Mouse (Mus musculus) heart, postnatal 0 days (tissue): ENCODE measurements around the gene Rhd. TPM values are rescaled to one million over a fixed set of nuclear protein-coding genes. Genes with fewer than 3 reads are reported as not detected.

ENCODE experiments used
- ATAC-seq: fragments of 200-750 bp; cut with Nextera tagmentation; 2 replicates; pipeline ENCODE4 v1.8.0; 2017; ENCODE audit warnings: low read depth, moderate number of reproducible peaks, moderate library complexity; ENCODE audit not compliant: insufficient read depth
- DNase-seq: peaks from one replicate; pipeline ENCODE4 v3.0.0-alpha.2; 2016; ENCODE audit warnings: low spot score
- H3K27ac ChIP-seq: fragments of 300-500 bp; sonication (generic); 2 replicates; pipeline ENCODE4 v1.5.1; 2014; ENCODE audit warnings: low read depth, mild to moderate bottlenecking
- H3K27me3 ChIP-seq: fragments of 300-500 bp; sonication (generic); 2 replicates; pipeline ENCODE4 v1.6.1; 2014; ENCODE audit warnings: low read length, mixed read lengths; ENCODE audit not compliant: control insufficient read depth, insufficient read depth
- H3K36me3 ChIP-seq: fragments of 300-500 bp; sonication (generic); replicated peaks from 2 replicates; pipeline ENCODE4 v1.6.1; 2014; ENCODE audit warnings: low read length, mixed read lengths; ENCODE audit not compliant: control insufficient read depth, insufficient read depth
- H3K4me1 ChIP-seq: fragments of 300-500 bp; sonication (generic); 2 replicates; pipeline ENCODE4 v1.6.1; 2014; ENCODE audit warnings: antibody characterized with exemption; ENCODE audit not compliant: control insufficient read depth, insufficient read depth
- H3K4me2 ChIP-seq: fragments of 300-500 bp; sonication (generic); 2 replicates; pipeline ENCODE4 v1.6.1; 2014; ENCODE audit warnings: low read depth, mild to moderate bottlenecking, low read length, moderate library complexity
- H3K4me3 ChIP-seq: fragments of 300-500 bp; sonication (generic); 2 replicates; pipeline ENCODE4 v1.5.1; 2014; ENCODE audit warnings: low read depth, low read length
- H3K9ac ChIP-seq: fragments of 300-500 bp; sonication (generic); replicated peaks from 2 replicates; pipeline ENCODE4 v1.6.1; 2014; ENCODE audit warnings: low read depth, low read length, mixed read lengths
- H3K9me3 ChIP-seq: fragments of 300-500 bp; sonication (generic); replicated peaks from 2 replicates; pipeline ENCODE4 v1.6.1; 2016; ENCODE audit warnings: low read length; ENCODE audit not compliant: control insufficient read depth
- CTCF ChIP-seq: IDR thresholded peaks from 2 replicates; pipeline ENCODE4 v1.5.1; 2016; ENCODE audit warnings: antibody characterized with exemption, control low read depth, low read depth
- EP300 ChIP-seq: IDR thresholded peaks from 2 replicates; pipeline ENCODE4 v1.6.1; 2016; ENCODE audit warnings: antibody characterized with exemption, low read depth
- WGBS: fragments of 180-500 bp; shearing (Covaris S2); extraction: QIAGEN DNeasy Blood & Tissue Kit; methylation state at CpG from one replicate; pipeline ENCODE4 v1.1.7; 2014; 5-methylcytosine and 5-hydroxymethylcytosine counted together
- polyA plus RNA-seq: library from polyadenylated mRNA; unstranded; fragments of >200 nt; fragmentation: Nextera tagmentation; extraction: Ambion mirVana; gene quantifications from 2 replicates; pipeline ENCODE4 v1.2.1, GENCODE M21; 2015
- total RNA-seq: library from RNA; depleted of rRNA; stranded (reverse); fragments of >200 nt; gene quantifications from 2 replicates; pipeline ENCODE4 v1.2.3, GENCODE M21; 2014; ENCODE audit warnings: low replicate concordance

Gene Rhd
- total and polyA plus RNA-seq, 2 experiments from 2014 or later: 7.7 to 10.3 TPM

GRCm38 (mm10) chr4:134867213-134867612, 2.9 kb downstream of the Rhd start:
- TF ChIP-seq EP300 (no peak), CTCF (no peak)

GRCm38 (mm10) chr4:134867661-134868060, 3.3 kb downstream of the Rhd start:
- 85% methylated on average over 8 of the region's 8 CpGs for WGBS
- Histone ChIP-seq H3K27ac (no peak overlapping the region), H3K4me3 (no peak overlapping the region), H3K27me3 (peaks cover 8% of the 10 kb centered on the region), H3K4me1 (peaks cover 9% of the 10 kb centered on the region; the same call in 1 of the 2 replicates), H3K4me2 (no peak overlapping the region), H3K9me3 (no peaks in the 10 kb centered on the region), H3K9ac (no peak overlapping the region), H3K36me3 (no peaks in the 10 kb centered on the region)
- DNase-seq (no peak), ATAC-seq (no peak)
- TF ChIP-seq CTCF: no peak
- no peak for TF ChIP-seq EP300

More at GRCm38 (mm10) chr4:134867213-134867612, 2.9 kb downstream of the Rhd start:
- H3K9me3 ChIP-seq: no peaks in the 10 kb centered on the region
- DNase-seq (no peak), ATAC-seq (no peak)
- no peaks in the 10 kb centered on the region for H3K36me3 ChIP-seq
- H3K4me3 ChIP-seq: no peak overlapping the region
- peaks cover 9% of the 10 kb centered on the region; the same call in 1 of the 2 replicates for H3K4me1 ChIP-seq
- no peak overlapping the region for H3K9ac ChIP-seq
- H3K27me3 ChIP-seq: peaks cover 8% of the 10 kb centered on the region
- H3K27ac ChIP-seq: no peak overlapping the region
- WGBS: 89% methylated on average over 8 of the region's 8 CpGs
- H3K4me2 ChIP-seq: no peak overlapping the region

GRCm38 (mm10) chr4:134868065-134868464, 3.7 kb downstream of the Rhd start:
- peaks cover 8% of the 10 kb centered on the region for H3K27me3 ChIP-seq
- TF ChIP-seq CTCF (no peak), EP300 (no peak)
- H3K9ac ChIP-seq: no peak overlapping the region
- 91% methylated on average over 10 of the region's 10 CpGs for WGBS
- no peaks in the 10 kb centered on the region for H3K9me3 ChIP-seq
- no peak overlapping the region for H3K27ac ChIP-seq
- no peaks in the 10 kb centered on the region for H3K36me3 ChIP-seq
- H3K4me3 ChIP-seq: no peak overlapping the region
- H3K4me2 ChIP-seq: no peak overlapping the region
- H3K4me1 ChIP-seq: peaks cover 9% of the 10 kb centered on the region; the same call in 1 of the 2 replicates
- DNase-seq (no peak), ATAC-seq (no peak)

DNA sequence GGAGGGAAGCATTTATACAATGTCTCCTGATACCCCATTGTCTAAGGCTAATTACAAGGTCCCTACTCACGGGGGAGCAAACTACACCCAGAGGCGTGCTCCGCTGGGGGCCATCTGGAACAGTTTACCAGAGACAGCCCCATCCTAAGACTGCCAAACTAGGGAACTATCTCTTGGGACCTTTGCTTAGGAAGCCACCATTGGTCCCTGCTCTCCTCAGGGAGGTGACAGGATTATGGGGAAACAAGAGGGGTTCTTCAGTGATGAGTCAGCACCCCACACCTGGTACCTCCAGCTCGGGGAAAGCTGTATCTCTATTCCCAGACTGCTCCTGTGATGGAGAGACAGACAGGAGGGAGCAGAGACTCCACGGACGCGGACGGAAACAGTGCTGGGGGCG, 4.2 kb downstream of the Rhd start:
- 26% methylated on average over 9 of the region's 9 CpGs for WGBS
- H3K4me1 ChIP-seq: peaks cover 9% of the 10 kb centered on the region; the same call in 1 of the 2 replicates
- no peak overlapping the region for H3K4me3 ChIP-seq
- TF ChIP-seq EP300 (no peak), CTCF (no peak)
- no peak overlapping the region for H3K4me2 ChIP-seq
- H3K36me3 ChIP-seq: no peaks in the 10 kb centered on the region
- H3K27me3 ChIP-seq: peaks cover 8% of the 10 kb centered on the region
- no peak for DNase-seq
- H3K27ac ChIP-seq: no peak overlapping the region
- no peak for ATAC-seq
- H3K9ac ChIP-seq: no peak overlapping the region
- H3K9me3 ChIP-seq: no peaks in the 10 kb centered on the region

DNA sequence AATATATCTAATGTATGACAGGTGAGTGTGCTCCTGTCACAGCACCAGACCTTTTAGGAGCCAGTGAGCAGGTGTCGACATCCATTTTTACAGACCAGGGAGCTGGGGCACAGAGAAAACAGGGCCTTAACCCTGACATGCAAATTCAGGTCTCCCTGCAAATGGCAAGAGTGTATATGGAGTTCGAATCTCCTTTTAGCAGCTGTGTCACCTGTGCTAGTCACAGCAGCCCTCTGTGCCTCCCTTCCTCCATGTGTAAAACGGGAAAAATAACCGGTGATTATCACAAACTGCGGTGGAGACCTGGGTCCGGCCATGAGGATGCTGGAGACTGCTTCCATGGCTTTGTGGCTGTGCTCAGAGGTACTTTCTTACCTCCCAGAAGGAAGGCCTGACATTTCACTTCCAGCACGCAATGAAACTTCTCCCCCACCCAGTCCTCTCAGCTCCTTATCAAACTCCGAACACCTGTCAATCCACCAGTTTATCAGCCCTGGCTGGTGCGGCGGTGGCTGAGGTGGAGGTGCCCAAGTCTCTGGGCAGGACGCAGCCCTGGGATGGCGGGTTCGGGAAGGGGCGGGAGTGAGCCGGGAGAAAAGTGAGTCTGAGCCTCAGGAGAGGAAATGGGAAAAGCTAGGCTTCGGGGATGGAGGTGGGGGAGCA, 4.9 kb downstream of the Rhd start:
- Histone ChIP-seq H3K4me2 (peak overlapping the region; percentile 44), H3K4me3 (peak overlapping the region; percentile 18), H3K9ac (peak overlapping the region; percentile 16; the same call in 1 of the 2 replicates), H3K4me1 (peaks cover 9% of the 10 kb centered on the region; the same call in 1 of the 2 replicates), H3K36me3 (no peaks in the 10 kb centered on the region), H3K27ac (no peak overlapping the region), H3K27me3 (peaks cover 8% of the 10 kb centered on the region), H3K9me3 (no peaks in the 10 kb centered on the region)
- ATAC-seq: no peak
- TF ChIP-seq EP300 (no peak), CTCF (no peak)
- WGBS: 5% methylated on average over 16 of the region's 16 CpGs
- no peak for DNase-seq
